Mouse (Mus musculus) limb, embryonic 14.5 days (tissue): ENCODE results near the gene Bcl3. TPM values are rescaled to one million over a fixed set of nuclear protein-coding genes. Genes with fewer than 3 reads are reported as not detected.

Experiments used
- ATAC-seq: fragments of 200-750 bp; cut with Nextera tagmentation; 2 replicates; pipeline ENCODE4 v1.8.0; 2017; ENCODE audit warnings: low read depth, moderate number of reproducible peaks, moderate TSS enrichment; ENCODE audit not compliant: low FRiP score
- DNase-seq: peaks from one replicate; pipeline ENCODE4 v3.0.0-alpha.2; 2015; ENCODE audit warnings: low spot score
- H3K27ac ChIP-seq: fragments of 300-500 bp; sonication (generic); replicated peaks from 2 replicates; pipeline ENCODE4 v1.5.1; 2014; ENCODE audit warnings: low read depth, mild to moderate bottlenecking, low read length, moderate library complexity, mixed read lengths
- H3K27me3 ChIP-seq: fragments of 300-500 bp; sonication (generic); 2 replicates; pipeline ENCODE4 v1.6.1; 2014; ENCODE audit warnings: low read length, mixed read lengths; ENCODE audit not compliant: control insufficient read depth, insufficient read depth
- H3K36me3 ChIP-seq: fragments of 300-500 bp; sonication (generic); 2 replicates; pipeline ENCODE4 v1.6.1; 2014; ENCODE audit warnings: mild to moderate bottlenecking, low read length, moderate library complexity, mixed read lengths; ENCODE audit not compliant: control insufficient read depth, insufficient read depth
- H3K4me1 ChIP-seq: fragments of 300-500 bp; sonication (generic); 2 replicates; pipeline ENCODE4 v1.6.1; 2014; ENCODE audit warnings: antibody characterized with exemption, low read length, mixed read lengths; ENCODE audit not compliant: control insufficient read depth, insufficient read depth
- H3K4me2 ChIP-seq: fragments of 300-500 bp; sonication (generic); replicated peaks from 2 replicates; pipeline ENCODE4 v1.6.1; 2014; ENCODE audit warnings: low read depth, mild to moderate bottlenecking, low read length, moderate library complexity; ENCODE audit not compliant: severe bottlenecking
- H3K4me3 ChIP-seq: fragments of 300-500 bp; sonication (generic); replicated peaks from 2 replicates; pipeline ENCODE4 v1.5.1; 2014; ENCODE audit warnings: low read length
- H3K9ac ChIP-seq: fragments of 300-500 bp; sonication (generic); 2 replicates; pipeline ENCODE4 v1.6.1; 2014; ENCODE audit warnings: mild to moderate bottlenecking, low read depth, low read length, moderate library complexity; ENCODE audit not compliant: severe bottlenecking
- H3K9me3 ChIP-seq: fragments of 300-500 bp; sonication (generic); 2 replicates; pipeline ENCODE4 v1.6.1; 2016; ENCODE audit warnings: low read length; ENCODE audit not compliant: control insufficient read depth
- POLR2A ChIP-seq: fragments of 200-500 bp; IDR thresholded peaks from 2 replicates; pipeline ENCODE4 v1.8.0; 2012; ENCODE audit warnings: inconsistent platforms, mild to moderate bottlenecking, moderate library complexity, borderline replicate concordance; ENCODE audit not compliant: insufficient read depth, insufficient read length; ENCODE audit errors: extremely low read depth
- WGBS: fragments of 180-500 bp; shearing (Covaris S2); extraction: QIAGEN DNeasy Blood & Tissue Kit; methylation state at CpG from one replicate; pipeline ENCODE4 v1.1.7; 2014; 5-methylcytosine and 5-hydroxymethylcytosine counted together
- polyA plus RNA-seq, 2 experiments: library from polyadenylated mRNA; depleted of rRNA in 1 of 2; stranded (reverse) in 1 of 2; unstranded in 1 of 2; fragments of >200 nt; fragmentation: Nextera tagmentation in 1 of 2; extraction: Ambion mirVana in 1 of 2; gene quantifications; 2 replicates each; pipeline versions ENCODE4 v1.2.1 to v1.2.3; 2012 to 2014

Gene Bcl3
- polyA plus RNA-seq, 2 experiments: 4.7 to 5.5 TPM

DNA sequence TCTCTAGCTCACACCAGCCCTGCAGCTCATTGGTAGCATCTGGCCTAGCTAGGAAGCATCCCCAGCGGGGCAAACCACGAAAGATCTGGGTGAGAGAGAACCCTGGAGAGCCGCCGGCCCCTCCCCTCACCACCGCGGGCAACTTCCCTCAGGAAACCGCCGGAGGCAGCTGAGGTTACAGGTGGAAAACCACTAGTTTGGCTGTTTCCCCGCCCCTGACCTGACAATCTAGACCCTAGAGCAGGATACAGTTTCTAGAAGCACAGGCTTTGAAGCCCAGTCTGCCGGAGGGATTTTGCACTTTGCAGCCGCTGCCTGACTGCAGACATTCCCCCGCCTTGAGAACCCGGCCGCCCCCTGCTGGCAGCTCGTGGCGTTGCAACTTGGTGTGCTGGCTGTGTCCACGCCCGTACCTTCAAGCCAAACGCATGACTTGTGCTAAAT is 32.6 kb downstream of the Bcl3 start:
- Histone ChIP-seq H3K4me2 (peak overlapping the region; percentile 63), H3K4me3 (peak overlapping the region; percentile 27), H3K36me3 (no peaks in the 10 kb centered on the region), H3K27me3 (0 out of 2 replicates have a peak, but pooled peaks cover 2% of the 10 kb centered on the region), H3K9me3 (no peaks in the 10 kb centered on the region), H3K4me1 (no peaks in the 10 kb centered on the region), H3K9ac (0 out of 2 replicates have a peak overlapping the region, but pooled peaks have one; percentile 29), H3K27ac (no peak overlapping the region)
- no peak for TF ChIP-seq POLR2A
- DNase-seq: peak; percentile 84
- ATAC-seq: peak; percentile 67
- 2% methylated on average over 16 of the region's 19 CpGs for WGBS

DNA sequence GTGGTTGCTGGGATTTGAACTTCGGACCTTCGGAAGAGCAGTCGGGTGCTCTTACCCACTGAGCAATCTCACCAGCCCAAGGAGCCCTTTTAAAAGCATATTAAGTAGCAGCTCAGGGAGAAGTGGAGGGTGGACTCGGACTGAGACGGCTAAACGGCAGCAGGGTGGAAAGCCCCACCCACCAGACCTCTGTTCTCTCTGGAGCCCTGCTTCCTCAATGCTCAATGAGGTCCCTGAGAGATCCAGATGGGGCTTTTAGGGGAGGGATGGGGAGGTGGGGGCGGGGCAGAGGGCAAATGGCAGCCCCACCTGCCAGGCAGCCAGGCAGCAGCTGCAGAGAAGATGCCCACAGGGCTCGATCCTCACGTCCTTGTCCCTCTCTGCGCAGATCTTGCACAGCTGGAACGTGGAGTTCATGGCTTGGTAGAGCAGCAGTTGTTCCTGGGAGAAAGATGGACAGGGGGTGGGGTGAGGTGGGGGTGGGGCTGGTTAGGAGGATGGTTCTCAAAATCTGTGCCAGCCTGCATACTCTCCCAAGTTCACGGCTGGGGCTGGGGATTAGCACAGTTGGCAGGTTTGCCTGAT is 36.6 kb downstream of the Bcl3 start:
- WGBS: 38% methylated on average over 12 of the region's 12 CpGs
- Histone ChIP-seq H3K4me1 (no peaks in the 10 kb centered on the region), H3K9me3 (no peaks in the 10 kb centered on the region), H3K27me3 (no peaks in the 10 kb centered on the region), H3K4me3 (no peak overlapping the region), H3K9ac (no peak overlapping the region), H3K36me3 (no peaks in the 10 kb centered on the region), H3K27ac (no peak overlapping the region), H3K4me2 (no peak overlapping the region)
- TF ChIP-seq POLR2A: no peak
- ATAC-seq: peak; percentile 56
- peak; percentile 35 for DNase-seq

GRCm38 (mm10) chr7:19784764-19785535 is 37.6 kb downstream of the Bcl3 start:
- ATAC-seq: no peak
- Histone ChIP-seq H3K36me3 (no peaks in the 10 kb centered on the region), H3K4me2 (no peak overlapping the region), H3K27ac (no peak overlapping the region), H3K4me1 (no peaks in the 10 kb centered on the region), H3K9ac (no peak overlapping the region), H3K27me3 (no peaks in the 10 kb centered on the region), H3K9me3 (no peaks in the 10 kb centered on the region), H3K4me3 (no peak overlapping the region)
- DNase-seq: no peak
- TF ChIP-seq POLR2A: no peak
- WGBS: 26% methylated on average over 11 of the region's 11 CpGs

GRCm38 (mm10) chr7:19783630-19784029 is 38.9 kb downstream of the Bcl3 start:
- Histone ChIP-seq H3K4me2 (no peak overlapping the region), H3K27ac (no peak overlapping the region), H3K4me1 (no peaks in the 10 kb centered on the region), H3K27me3 (no peaks in the 10 kb centered on the region), H3K9me3 (no peaks in the 10 kb centered on the region), H3K9ac (no peak overlapping the region), H3K4me3 (no peak overlapping the region), H3K36me3 (no peaks in the 10 kb centered on the region)
- no peak for ATAC-seq
- WGBS: 79% methylated on average over 8 of the region's 8 CpGs
- no peak for TF ChIP-seq POLR2A
- no peak for DNase-seq

DNA sequence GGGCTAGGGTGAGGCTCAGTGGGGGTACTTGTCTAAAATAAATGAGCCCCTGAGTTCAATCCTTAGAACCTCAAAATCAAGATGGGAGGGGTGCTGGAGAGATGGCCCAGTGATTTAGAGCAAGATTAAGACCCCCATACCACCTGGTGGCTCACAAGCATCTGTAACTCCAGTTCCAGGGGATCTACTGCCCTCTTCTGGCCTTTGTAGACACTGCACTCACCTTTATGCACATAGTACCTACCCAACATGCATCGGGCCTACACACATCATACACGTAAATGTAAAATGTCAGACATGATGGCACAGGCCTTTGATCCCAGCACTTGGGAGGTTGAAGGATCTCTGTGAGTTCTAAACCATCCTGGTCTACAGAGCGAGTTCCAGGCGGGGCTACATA is 39.9 kb downstream of the Bcl3 start:
- no peaks in the 10 kb centered on the region for H3K4me1 ChIP-seq
- WGBS: 94% methylated on average over 4 of the region's 4 CpGs

More for the DNA sequence above, 39.9 kb downstream of the Bcl3 start:
- H3K9ac ChIP-seq: no peak overlapping the region
- no peaks in the 10 kb centered on the region for H3K9me3 ChIP-seq
- no peak overlapping the region for H3K4me2 ChIP-seq
- H3K36me3 ChIP-seq: no peaks in the 10 kb centered on the region
- H3K4me3 ChIP-seq: no peak overlapping the region
- H3K27ac ChIP-seq: no peak overlapping the region
- no peak for TF ChIP-seq POLR2A
- no peak for DNase-seq
- H3K27me3 ChIP-seq: no peaks in the 10 kb centered on the region
- ATAC-seq: no peak
